Mouse (Mus musculus) hindlimb bud, embryonic 11.5 days (tissue): ENCODE measurements at regions not wholly inside any gene's neighbourhood (a gene's known extent, or its start where the extent isn't known, plus 50 kb on each side); places are given as distances from the start of the nearest gene placed in this dataset.

Experiments used
- DNase-seq: peaks from one replicate; pipeline ENCODE4 v3.0.0-alpha.2; 2012; ENCODE audit warnings: low read depth, low spot score; ENCODE audit errors: extremely low spot score

GRCm38 (mm10) chr6:126362331-126362730, 172.9 kb downstream of the Kcna5 start:
- DNase-seq, result no peak

DNA sequence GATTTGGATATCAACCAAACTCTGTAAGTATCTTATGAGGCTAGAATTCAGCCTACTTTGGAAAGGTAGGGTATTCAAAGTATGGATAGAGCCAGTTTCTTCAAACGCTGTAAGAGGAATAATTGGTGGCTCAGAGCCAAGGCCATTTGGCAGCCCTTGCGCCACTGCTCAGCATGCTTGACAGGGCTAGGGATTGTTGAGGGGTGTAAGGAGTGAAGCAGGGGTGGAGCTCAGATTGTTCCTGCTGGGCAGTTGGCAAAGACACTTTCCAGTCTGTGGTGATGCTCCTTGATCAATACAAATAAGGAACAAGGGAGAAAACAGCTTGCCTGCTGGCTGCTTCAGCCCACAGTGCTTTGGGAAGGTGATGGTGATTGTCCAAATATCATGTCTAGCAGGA, 181.9 kb downstream of the Kcna5 start:
- DNase-seq, result no peak

- DNase-seq, result no peak
Measured at GRCm38 (mm10) chr6:126350476-126350875, 183.8 kb upstream of the Ntf3 start.

GRCm38 (mm10) chr6:126349905-126350304, 183.2 kb upstream of the Ntf3 start:
- DNase-seq, result no peak

GRCm38 (mm10) chr6:126345221-126345620, 178.5 kb upstream of the Ntf3 start:
- DNase-seq, result no peak

GRCm38 (mm10) chr6:126340098-126340610, 173.4 kb upstream of the Ntf3 start:
- DNase-seq, result no peak

DNA sequence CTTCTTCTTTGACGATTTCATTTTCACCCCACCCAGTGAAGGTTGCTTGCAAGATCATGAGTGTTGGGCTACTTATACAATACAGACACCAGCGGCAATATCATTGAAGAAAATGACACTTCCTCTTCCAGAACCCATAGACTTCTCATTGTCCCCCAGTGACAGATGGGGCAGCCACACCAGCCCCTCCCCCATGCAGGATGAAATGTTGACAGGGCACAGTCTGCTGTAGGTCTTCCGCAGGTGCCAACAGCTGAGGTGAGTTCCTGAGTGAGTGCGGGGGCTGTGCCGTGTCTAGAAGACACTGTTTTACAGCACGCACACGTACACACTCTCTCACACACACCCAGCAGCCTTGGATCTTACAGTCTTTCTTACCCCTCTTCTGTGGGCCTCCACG, 171.0 kb upstream of the Ntf3 start:
- DNase-seq, result no peak

DNA sequence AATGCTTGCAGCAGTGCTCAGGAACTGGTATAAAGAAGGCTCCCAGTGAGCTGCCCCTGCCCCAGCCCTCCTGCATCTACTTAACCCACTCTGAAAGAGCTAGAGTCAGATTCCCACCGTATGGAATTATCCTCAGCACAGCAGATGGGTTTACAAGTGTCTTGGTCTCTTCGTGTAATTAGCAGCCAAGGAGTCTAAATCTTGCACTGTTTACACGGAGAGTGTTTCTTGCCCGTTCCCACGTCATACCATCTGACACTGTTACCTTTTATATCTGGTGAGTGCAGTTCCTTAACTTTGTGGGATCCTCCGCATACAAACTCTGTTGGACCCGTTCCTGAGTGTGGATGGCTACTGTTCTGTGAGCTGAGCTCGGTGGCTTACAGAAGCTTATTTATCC, 167.5 kb upstream of the Ntf3 start:
- DNase-seq, result no peak

DNA sequence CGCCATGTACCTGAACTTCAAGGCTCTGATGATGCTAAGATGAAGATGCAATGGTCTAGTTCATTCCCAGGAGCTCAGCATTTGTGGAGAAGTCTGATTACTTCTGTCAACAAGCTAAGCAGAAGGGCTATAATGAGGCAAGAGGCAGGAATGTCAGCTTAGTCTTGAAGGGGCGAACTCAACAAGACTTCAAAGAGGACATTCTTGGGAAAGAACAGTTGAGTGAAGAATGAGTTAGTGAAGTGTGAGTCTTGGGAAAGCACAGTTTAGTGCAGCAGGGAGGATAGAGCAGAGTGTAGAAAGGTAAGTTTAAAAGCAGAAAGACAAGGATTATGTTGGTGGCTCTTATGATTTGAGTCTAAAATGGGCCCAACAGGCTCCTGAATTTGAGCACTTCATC, 160.5 kb upstream of the Ntf3 start:
- no peak for DNase-seq

DNA sequence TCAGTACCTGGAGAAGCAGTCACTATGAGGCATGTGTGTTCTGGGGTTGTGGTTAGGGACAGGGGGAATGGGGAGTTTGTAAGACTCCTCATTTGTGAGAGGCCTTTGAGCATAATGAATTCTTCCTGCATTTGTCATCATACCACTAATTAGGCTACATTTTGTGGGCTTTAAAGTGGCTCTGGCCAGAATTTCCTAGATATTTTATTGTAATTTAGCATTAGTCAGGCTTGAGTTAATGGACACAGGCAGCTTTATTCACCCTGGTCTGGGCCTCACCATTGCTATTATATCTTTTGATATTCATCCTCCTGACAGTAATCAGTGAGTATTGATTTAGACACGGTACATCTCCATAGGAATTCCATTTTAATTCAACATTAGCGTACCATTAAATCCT, 151.8 kb upstream of the Ntf3 start:
- no peak for DNase-seq

- DNase-seq, result peak; percentile 14
Measured at GRCm38 (mm10) chr6:126310786-126311480, 144.2 kb upstream of the Ntf3 start.

DNA sequence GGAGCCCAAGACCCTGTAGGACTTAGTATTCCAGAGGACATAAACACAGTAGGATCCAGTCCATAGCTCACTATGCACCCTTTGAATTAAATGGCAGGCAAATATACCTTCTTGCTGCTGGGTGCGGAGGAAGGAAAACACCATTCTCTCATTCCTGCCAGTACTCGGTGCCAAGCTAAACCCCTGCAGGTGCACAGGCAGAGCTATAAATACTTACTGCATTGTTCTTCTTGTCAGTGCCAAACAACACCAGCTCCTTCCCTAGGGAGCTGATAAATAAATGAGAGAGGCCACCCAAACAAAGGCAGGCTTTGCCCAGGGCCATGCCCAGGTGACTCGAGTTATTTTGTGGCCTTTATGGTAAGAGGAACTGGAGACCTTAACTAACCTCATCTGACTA, 136.4 kb upstream of the Ntf3 start:
- no peak for DNase-seq

- DNase-seq, result no peak
Measured at GRCm38 (mm10) chr6:126291581-126291980, 124.9 kb upstream of the Ntf3 start.

DNA sequence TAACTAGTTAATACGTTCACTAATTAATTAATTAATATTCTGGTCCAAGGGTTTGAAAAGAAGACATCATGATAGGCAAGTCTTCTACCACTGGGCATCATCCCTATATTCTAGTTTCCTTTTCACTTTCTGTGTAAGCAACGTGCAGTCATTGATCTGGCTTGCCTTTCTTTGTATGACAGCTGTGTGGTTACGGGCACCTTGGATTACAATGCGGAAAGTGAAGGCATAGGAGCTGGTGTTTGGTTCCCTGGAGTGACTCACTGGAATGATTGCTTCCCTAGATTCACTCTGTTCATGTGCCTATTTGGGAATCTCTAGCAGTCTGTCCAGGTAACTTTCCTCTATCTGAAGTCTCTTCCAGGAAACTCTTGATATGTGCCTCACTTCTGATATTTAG, 120.5 kb upstream of the Ntf3 start:
- no peak for DNase-seq

DNA sequence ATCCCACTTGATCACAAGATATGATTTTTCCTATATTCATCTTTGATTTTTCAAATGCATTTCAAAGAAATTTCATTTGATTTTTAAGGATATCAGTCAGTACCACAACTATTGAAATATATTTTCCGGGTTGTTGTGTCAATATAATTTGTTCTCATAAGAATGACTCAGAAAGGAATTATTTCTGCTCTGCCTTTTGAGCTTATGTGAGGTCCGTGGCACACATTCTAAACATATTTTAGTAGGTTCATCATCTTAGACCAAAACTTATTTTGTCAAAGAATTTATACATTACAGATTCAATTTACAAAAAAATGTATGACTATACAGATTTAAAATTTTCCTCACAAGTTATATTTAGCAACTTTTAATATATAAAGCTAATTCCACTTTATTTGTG, 119.5 kb upstream of the Ntf3 start:
- DNase-seq, result no peak

GRCm38 (mm10) chr6:126284409-126284808, 117.7 kb upstream of the Ntf3 start:
- DNase-seq, result no peak

DNA sequence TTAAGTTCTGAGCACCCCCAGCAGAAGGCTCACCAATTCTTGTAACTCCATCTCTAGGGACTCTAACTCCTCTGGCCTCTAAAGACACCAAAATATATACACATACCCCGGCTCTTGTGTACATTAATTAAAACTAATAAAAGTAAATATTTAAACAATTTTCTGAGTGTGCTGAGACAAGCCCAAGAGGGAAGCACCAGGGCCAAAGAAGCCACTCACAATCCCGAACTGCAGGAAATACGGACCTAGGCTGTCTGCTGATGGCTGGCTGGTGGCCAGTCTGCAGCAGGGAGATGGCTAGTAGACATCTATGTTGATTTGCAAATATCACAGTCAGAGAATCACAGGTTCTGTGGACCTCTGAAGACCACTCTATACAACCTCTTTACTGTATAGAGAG, 113.6 kb upstream of the Ntf3 start:
- DNase-seq, result no peak

DNA sequence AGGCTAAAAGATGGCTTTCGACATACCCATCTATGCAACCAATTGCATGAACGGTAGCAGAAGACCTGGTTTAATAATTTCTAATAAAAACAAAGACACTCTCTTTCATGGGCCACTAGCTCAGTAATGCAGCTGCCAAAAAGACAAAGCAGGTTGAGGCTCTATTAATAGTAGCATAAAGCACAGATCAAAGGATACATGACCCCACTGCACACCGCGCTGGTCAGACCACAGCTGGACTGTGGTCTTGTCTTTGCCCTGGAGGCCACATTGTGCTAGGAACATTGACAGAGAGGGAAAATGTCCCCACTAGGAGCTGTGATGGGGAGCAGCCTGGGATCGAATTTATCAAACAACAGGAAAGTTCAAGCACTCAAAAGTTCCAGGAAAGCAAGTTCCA, 79.3 kb upstream of the Ntf3 start:
- no peak for DNase-seq

DNA sequence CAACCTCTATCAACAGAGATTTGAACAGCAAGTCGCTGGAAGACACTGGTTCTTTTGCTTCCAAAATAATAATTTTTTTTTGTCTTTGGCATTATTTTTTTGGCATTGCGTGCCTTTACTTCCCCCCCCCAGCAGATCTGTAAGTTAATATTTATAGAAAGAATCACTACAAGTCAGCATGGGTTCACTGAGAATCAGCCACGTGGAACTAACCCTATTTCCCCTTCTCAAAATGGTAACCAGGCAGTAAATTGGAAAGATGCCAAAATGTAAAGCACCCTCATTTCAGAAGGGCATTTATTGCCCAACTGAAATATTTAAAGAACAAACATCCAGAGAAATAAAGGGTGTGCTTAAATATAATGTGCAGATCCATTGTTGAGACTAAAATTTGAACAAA, 78.7 kb upstream of the Ntf3 start:
- no peak for DNase-seq

DNA sequence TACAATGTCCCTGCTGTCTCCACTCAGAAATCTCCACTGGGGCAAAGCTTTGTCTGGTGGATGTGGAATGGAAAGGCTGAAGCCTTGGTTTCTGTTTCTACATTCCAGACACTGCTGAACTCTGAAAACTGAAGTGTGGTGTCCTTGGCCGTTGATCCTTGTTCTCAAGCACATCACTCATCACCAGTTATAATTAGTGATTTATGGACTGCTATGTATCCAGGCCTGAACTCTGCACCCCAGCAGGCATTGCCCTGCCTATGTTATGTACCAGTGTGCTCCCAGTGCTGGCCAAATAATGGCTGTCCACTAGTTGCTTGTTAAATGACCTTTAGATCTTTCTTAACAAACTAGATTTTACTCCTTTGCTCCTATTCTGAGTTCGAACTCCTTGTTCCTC, 75.6 kb upstream of the Ntf3 start:
- DNase-seq, result no peak

GRCm38 (mm10) chr6:126240256-126240655, 73.5 kb upstream of the Ntf3 start:
- no peak for DNase-seq
